Mouse (Mus musculus): ENCODE measurements around the gene Gng12. TPM values are rescaled to one million over a fixed set of nuclear protein-coding genes. Genes with fewer than 3 reads are reported as not detected.

Gng12 gene
- polyA plus RNA-seq, 2 experiments = 11.6 to 32.5 TPM

- Histone ChIP-seq H3K27ac (peak overlapping the region; percentile 1), H3K9me3 (ENCODE audit: control insufficient read depth, low read length) (no peaks in the 10 kb centered on the region), H3K9ac (replicated peaks) (no peak overlapping the region; the same call in 1 of the 2 replicates), H3K4me1 (replicated peaks; ENCODE audit: control insufficient read depth in 2 of 2, insufficient read depth in 2 of 2, low read length in 1 of 2) (peaks cover 35 to 38% of the 10 kb centered on the region in 2 experiments), H3K27me3 (ENCODE audit: control insufficient read depth, insufficient read depth, low read length) (no peaks in the 10 kb centered on the region), H3K4me2 (ENCODE audit: low read depth) (peak overlapping the region; percentile 56), H3K36me3 (replicated peaks; ENCODE audit: control insufficient read depth, insufficient read depth, low read depth) (no peaks in the 10 kb centered on the region; the same call in 1 of the 2 replicates), H3K4me3 (ENCODE audit: insufficient read depth in 1 of 2, low read depth in 2 of 2, low read length in 2 of 2) (no peak overlapping the region)
- ATAC-seq (ENCODE audit: insufficient read depth) (peak; percentile 34), DNase-seq (ENCODE audit: low read depth in 3 of 3, low spot score in 3 of 3) (no peak)
- 80% methylated on average over 6 of the region's 6 CpGs for WGBS (ENCODE audit: insufficient replicate concordance)
- TF ChIP-seq EP300 (IDR thresholded peaks at IDR 0.05; ENCODE audit: low read depth) (no peak), CTCF (IDR thresholded peaks at IDR 0.05; ENCODE audit: low read depth) (no peak)
Measured at GRCm38 (mm10) chr6:67013293-67013948, 117.2 kb downstream of the Gng12 start.

GRCm38 (mm10) chr6:67013949-67014678 lies 117.9 kb downstream of the Gng12 start:
- ATAC-seq (ENCODE audit: insufficient read depth) = peak; percentile 85
- Histone ChIP-seq H3K36me3 (replicated peaks; ENCODE audit: control insufficient read depth, insufficient read depth, low read depth) (no peaks in the 10 kb centered on the region; the same call in 1 of the 2 replicates), H3K4me1 (replicated peaks; ENCODE audit: control insufficient read depth in 2 of 2, insufficient read depth in 2 of 2, low read length in 1 of 2) (peaks cover 35 to 38% of the 10 kb centered on the region in 2 experiments), H3K4me3 (ENCODE audit: insufficient read depth in 1 of 2, low read depth in 2 of 2, low read length in 2 of 2) (no peak overlapping the region), H3K9ac (replicated peaks) (peak overlapping the region; percentile 58), H3K4me2 (ENCODE audit: low read depth) (peak overlapping the region; percentile 56), H3K27ac (peak overlapping the region; percentile 1), H3K27me3 (ENCODE audit: control insufficient read depth, insufficient read depth, low read length) (no peaks in the 10 kb centered on the region), H3K9me3 (ENCODE audit: control insufficient read depth, low read length) (no peaks in the 10 kb centered on the region)
- TF ChIP-seq CTCF (IDR thresholded peaks at IDR 0.05; ENCODE audit: low read depth) = no peak
- TF ChIP-seq EP300 (IDR thresholded peaks at IDR 0.05; ENCODE audit: low read depth) = peak; percentile 36; the same call in 1 of the 2 replicates
- DNase-seq (ENCODE audit: low read depth in 3 of 3, low spot score in 3 of 3) = peak in 1 of 3 experiments; percentile 35
- WGBS (ENCODE audit: insufficient replicate concordance) = 68% methylated on average over 9 of the region's 9 CpGs

GRCm38 (mm10) chr6:67014679-67015075 lies 118.5 kb downstream of the Gng12 start:
- H3K27ac ChIP-seq = peak overlapping the region; percentile 1
- no peak for TF ChIP-seq EP300 (IDR thresholded peaks at IDR 0.05; ENCODE audit: low read depth)
- TF ChIP-seq CTCF (IDR thresholded peaks at IDR 0.05; ENCODE audit: low read depth) = no peak
- 96% methylated on average over 1 of the region's 1 CpGs for WGBS (ENCODE audit: insufficient replicate concordance)

GRCm38 (mm10) chr6:67015739-67016519 lies 119.7 kb downstream of the Gng12 start:
- no peak overlapping the region for H3K27ac ChIP-seq
- no peak overlapping the region for H3K9ac ChIP-seq (replicated peaks)
- H3K27me3 ChIP-seq (ENCODE audit: control insufficient read depth, insufficient read depth, low read length) = no peaks in the 10 kb centered on the region
- TF ChIP-seq EP300 (IDR thresholded peaks at IDR 0.05; ENCODE audit: low read depth) (peak; percentile 60), CTCF (IDR thresholded peaks at IDR 0.05; ENCODE audit: low read depth) (no peak)
- WGBS (ENCODE audit: insufficient replicate concordance) = 51% methylated on average over 8 of the region's 8 CpGs
- no peaks in the 10 kb centered on the region for H3K9me3 ChIP-seq (ENCODE audit: control insufficient read depth, low read length)
- ATAC-seq (ENCODE audit: insufficient read depth) (no peak), DNase-seq (ENCODE audit: low read depth in 3 of 3, low spot score in 3 of 3) (no peak)
- peaks cover 35 to 38% of the 10 kb centered on the region in 2 experiments for H3K4me1 ChIP-seq (replicated peaks; ENCODE audit: control insufficient read depth in 2 of 2, insufficient read depth in 2 of 2, low read length in 1 of 2)
- H3K36me3 ChIP-seq (replicated peaks; ENCODE audit: control insufficient read depth, insufficient read depth, low read depth) = no peaks in the 10 kb centered on the region; the same call in 1 of the 2 replicates
- no peak overlapping the region for H3K4me2 ChIP-seq (ENCODE audit: low read depth)
- no peak overlapping the region for H3K4me3 ChIP-seq (ENCODE audit: insufficient read depth in 1 of 2, low read depth in 2 of 2, low read length in 2 of 2)

More at GRCm38 (mm10) chr6:67014679-67015075, 118.5 kb downstream of the Gng12 start:
- H3K27me3 ChIP-seq (ENCODE audit: control insufficient read depth, insufficient read depth, low read length) = no peaks in the 10 kb centered on the region
- H3K9ac ChIP-seq (replicated peaks) = no peak overlapping the region; the same call in 1 of the 2 replicates
- H3K9me3 ChIP-seq (ENCODE audit: control insufficient read depth, low read length) = no peaks in the 10 kb centered on the region
- no peaks in the 10 kb centered on the region; the same call in 1 of the 2 replicates for H3K36me3 ChIP-seq (replicated peaks; ENCODE audit: control insufficient read depth, insufficient read depth, low read depth)
- H3K4me1 ChIP-seq (replicated peaks; ENCODE audit: control insufficient read depth in 2 of 2, insufficient read depth in 2 of 2, low read length in 1 of 2) = peaks cover 35 to 38% of the 10 kb centered on the region in 2 experiments
- peak; percentile 51 for ATAC-seq (ENCODE audit: insufficient read depth)
- H3K4me3 ChIP-seq (ENCODE audit: insufficient read depth in 1 of 2, low read depth in 2 of 2, low read length in 2 of 2) = no peak overlapping the region
- no peak for DNase-seq (ENCODE audit: low read depth in 3 of 3, low spot score in 3 of 3)
- H3K4me2 ChIP-seq (ENCODE audit: low read depth) = peak overlapping the region; percentile 56

All from liver, embryonic 14.5 days (tissue).